ENCODE assay signal across 13 mouse cellular contexts in genomic region chr1:162181187-162181975, GRCm38 (mm10).
DNase-seq lines count a peak whose midpoint lies in the region; ATAC-seq and TF ChIP-seq lines count a peak whose summit lies in the region.
"Had no signal": no experiment of that assay in that cellular context is flagged by ENCODE, and none has a peak within 500 bp of the region (broad histone marks: within the 10 kb centered on the region; RNA-seq: fewer than 3 reads in every experiment).

No protein-coding gene starts in this region.

- no peak overlapping the region for H3K4me3 ChIP-seq in heart, embryonic 16.5 days (ENCODE audit: low read length)
- no peak overlapping the region for H3K4me3 ChIP-seq in midbrain, postnatal 0 days (ENCODE audit: low read depth, low read length)
- H3K4me3 ChIP-seq in midbrain, embryonic 13.5 days (replicated peaks), result no peak overlapping the region
- no peak overlapping the region for H3K4me3 ChIP-seq in limb, embryonic 14.5 days (replicated peaks; ENCODE audit: low read length)

- H3K9me3 ChIP-seq in heart, embryonic 16.5 days (replicated peaks; ENCODE audit: control insufficient read depth, low read length), result no peaks in the 10 kb centered on the region
- H3K9me3 ChIP-seq in midbrain, postnatal 0 days (ENCODE audit: low read length), result no peaks in the 10 kb centered on the region
- H3K9me3 ChIP-seq in midbrain, embryonic 13.5 days, result no peaks in the 10 kb centered on the region
- no peaks in the 10 kb centered on the region for H3K9me3 ChIP-seq in limb, embryonic 14.5 days (ENCODE audit: control insufficient read depth, low read length)

- peak overlapping the region; percentile 26; the same call in 1 of the 2 replicates for H3K27ac ChIP-seq in heart, embryonic 16.5 days (ENCODE audit: low read length)
- no peak overlapping the region for H3K27ac ChIP-seq in midbrain, postnatal 0 days (ENCODE audit: low read depth, low read length)
- H3K27ac ChIP-seq in midbrain, embryonic 13.5 days, result no peak overlapping the region
- peak overlapping the region; percentile 46 for H3K27ac ChIP-seq in limb, embryonic 14.5 days (replicated peaks; ENCODE audit: low read depth, low read length)

- no peak for ATAC-seq in heart, embryonic 16.5 days (replicated peaks; ENCODE audit: extremely low read depth, insufficient read depth, low FRiP score)
- ATAC-seq in midbrain, postnatal 0 days (ENCODE audit: low FRiP score), result no peak
- ATAC-seq in midbrain, embryonic 13.5 days, result no peak
- ATAC-seq in limb, embryonic 14.5 days (ENCODE audit: low FRiP score, low read depth), result no peak

- WGBS in heart, embryonic 16.5 days, result 66% methylated on average over 7 of the region's 7 CpGs
- 76% methylated on average over 7 of the region's 7 CpGs for WGBS in midbrain, postnatal 0 days
- 72% methylated on average over 7 of the region's 7 CpGs for WGBS in midbrain, embryonic 13.5 days
- 69% methylated on average over 7 of the region's 7 CpGs for WGBS in limb, embryonic 14.5 days

- DNase-seq in heart, adult 8-10 months (ENCODE audit: low spot score), result no peak
- DNase-seq in midbrain, postnatal 0 days (ENCODE audit: low spot score), result no peak
- DNase-seq in limb, embryonic 14.5 days (ENCODE audit: low spot score), result peak; percentile 57
- DNase-seq in urinary bladder, postnatal 10 days (ENCODE audit: low spot score), result no peak
- DNase-seq in gastrocnemius, adult 18-20 months (ENCODE audit: low spot score), result no peak
- DNase-seq in adipocyte (ENCODE audit: low spot score), result no peak
- DNase-seq: B cell, adult 2 months; cerebellum, postnatal 10 days; layer of hippocampus, adult 9-11 months; thymus, adult 18-20 months had no signal

- TF ChIP-seq POLR2A in limb, embryonic 14.5 days (IDR thresholded peaks at IDR 0.05; ENCODE audit: borderline replicate concordance, extremely low read depth, insufficient read depth, insufficient read length), result no peak

- H3K9ac ChIP-seq in heart, embryonic 16.5 days (ENCODE audit: low read length), result no peak overlapping the region
- H3K9ac ChIP-seq in midbrain, postnatal 0 days (replicated peaks; ENCODE audit: low read length, poor library complexity, severe bottlenecking), result no peak overlapping the region
- no peak overlapping the region for H3K9ac ChIP-seq in midbrain, embryonic 13.5 days (replicated peaks)
- no peak overlapping the region for H3K9ac ChIP-seq in limb, embryonic 14.5 days (ENCODE audit: low read depth, low read length, severe bottlenecking)

- no peaks in the 10 kb centered on the region for H3K27me3 ChIP-seq in heart, embryonic 16.5 days (ENCODE audit: control insufficient read depth, insufficient read depth, low read length)
- no peaks in the 10 kb centered on the region for H3K27me3 ChIP-seq in midbrain, postnatal 0 days (ENCODE audit: insufficient read depth, low read length)
- no peaks in the 10 kb centered on the region for H3K27me3 ChIP-seq in midbrain, embryonic 13.5 days
- H3K27me3 ChIP-seq in limb, embryonic 14.5 days (ENCODE audit: control insufficient read depth, insufficient read depth, low read length), result no peaks in the 10 kb centered on the region

- TF ChIP-seq CTCF in midbrain, postnatal 0 days (IDR thresholded peaks at IDR 0.05), result 0 out of 2 replicates have a peak, but pooled peaks have one; percentile 12

- peaks cover 31% of the 10 kb centered on the region for H3K4me1 ChIP-seq in heart, embryonic 16.5 days (ENCODE audit: control insufficient read depth, insufficient read depth, low read length)
- H3K4me1 ChIP-seq in midbrain, postnatal 0 days (ENCODE audit: insufficient read depth, low read length), result no peaks in the 10 kb centered on the region
- H3K4me1 ChIP-seq in midbrain, embryonic 13.5 days (replicated peaks), result peaks cover 21% of the 10 kb centered on the region
- H3K4me1 ChIP-seq in limb, embryonic 14.5 days (ENCODE audit: control insufficient read depth, insufficient read depth, low read length), result peaks cover 52% of the 10 kb centered on the region

- no peaks in the 10 kb centered on the region for H3K36me3 ChIP-seq in heart, embryonic 16.5 days (ENCODE audit: control insufficient read depth, insufficient read depth)
- no peaks in the 10 kb centered on the region for H3K36me3 ChIP-seq in midbrain, postnatal 0 days (ENCODE audit: insufficient read depth, low read length)
- no peaks in the 10 kb centered on the region for H3K36me3 ChIP-seq in midbrain, embryonic 13.5 days
- H3K36me3 ChIP-seq in limb, embryonic 14.5 days (ENCODE audit: control insufficient read depth, insufficient read depth, low read length), result no peaks in the 10 kb centered on the region

- no peak overlapping the region for H3K4me2 ChIP-seq in heart, embryonic 16.5 days (ENCODE audit: low read depth, low read length)
- H3K4me2 ChIP-seq in midbrain, postnatal 0 days (ENCODE audit: low read depth, low read length, poor library complexity, severe bottlenecking), result no peak overlapping the region
- H3K4me2 ChIP-seq in midbrain, embryonic 13.5 days (replicated peaks), result no peak overlapping the region
- H3K4me2 ChIP-seq in limb, embryonic 14.5 days (replicated peaks; ENCODE audit: low read depth, low read length, severe bottlenecking), result no peak overlapping the region
- H3K4me2 ChIP-seq: heart, embryonic 11.5 days had no signal

Comparison
In these comparisons a context has a peak if more than half of its experiments do, and no peak if none do; other contexts are left out.
1. H3K27ac ChIP-seq: peak in heart, embryonic 16.5 days (single experiment) and limb, embryonic 14.5 days (single experiment); none in midbrain, postnatal 0 days (single experiment) and midbrain, embryonic 13.5 days (single experiment).